Mouse (Mus musculus) liver (tissue): ENCODE data around the gene Etnk1.
A peak's percentile ranks its signal among the peaks of the same experiment; 100 is the strongest.
"Not testable (repeated sequence)": the region's sequence is repeated elsewhere in the genome, so short reads cannot be mapped to it uniquely, and the experiment has no call there.

Source experiments
- DNase-seq: peaks from one replicate; pipeline ENCODE4 v3.0.0-alpha.2; 2020; ENCODE audit warnings: mixed read lengths

The Etnk1 gene

DNA sequence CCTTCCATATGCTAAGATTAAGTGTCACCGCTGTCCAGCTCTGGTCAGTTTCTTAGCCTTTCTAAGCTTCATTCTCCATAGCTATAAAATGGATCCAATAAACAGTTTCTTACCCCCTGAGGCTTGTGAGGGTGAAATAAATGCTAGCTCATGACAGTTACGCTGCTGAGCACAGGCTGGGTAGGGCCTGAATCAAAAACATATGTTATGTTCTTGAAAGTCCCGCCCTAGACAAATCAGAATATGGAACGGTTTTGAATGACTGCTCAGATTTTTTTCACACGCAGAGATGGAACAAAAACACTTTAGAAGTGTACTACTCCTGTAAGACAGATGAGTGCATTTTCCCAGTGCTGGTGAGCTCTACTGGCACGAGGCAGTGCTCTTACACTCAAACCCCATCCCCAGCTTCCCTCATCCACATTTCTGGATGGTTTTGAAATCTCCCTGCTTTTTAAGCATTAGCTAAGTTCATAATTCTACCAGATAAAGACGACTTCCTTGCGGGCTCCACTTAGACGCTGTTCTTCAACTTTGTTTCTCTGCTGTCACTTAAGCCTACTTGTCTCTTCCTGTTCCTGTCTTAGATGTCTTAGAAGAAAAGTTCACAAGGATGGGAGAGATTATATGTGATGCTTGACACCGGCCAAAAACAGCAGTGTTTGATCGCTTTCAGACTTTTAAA lies 4.9 kb downstream of the Etnk1 start:
- DNase-seq = no peak

DNA sequence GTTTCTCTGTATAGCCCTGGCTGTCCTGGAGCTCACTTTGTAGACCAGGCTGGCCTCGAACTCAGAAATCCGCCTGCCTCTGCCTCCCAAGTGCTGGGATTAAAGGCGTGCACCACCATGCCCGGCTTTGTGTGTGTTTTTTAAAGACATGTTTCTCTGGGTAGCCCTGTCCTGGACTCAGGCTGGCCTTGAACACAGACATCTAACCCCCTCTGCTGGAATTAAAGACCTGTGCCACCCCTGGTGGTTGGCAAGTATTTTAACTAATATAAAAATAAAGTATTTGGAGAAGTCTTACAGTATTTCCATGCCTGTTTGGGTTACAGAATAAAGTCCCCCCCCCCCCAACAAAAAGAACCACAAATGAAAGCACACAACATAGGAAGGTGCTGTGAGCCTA lies 5.7 kb downstream of the Etnk1 start:
- DNase-seq = not testable (repeated sequence)

DNA sequence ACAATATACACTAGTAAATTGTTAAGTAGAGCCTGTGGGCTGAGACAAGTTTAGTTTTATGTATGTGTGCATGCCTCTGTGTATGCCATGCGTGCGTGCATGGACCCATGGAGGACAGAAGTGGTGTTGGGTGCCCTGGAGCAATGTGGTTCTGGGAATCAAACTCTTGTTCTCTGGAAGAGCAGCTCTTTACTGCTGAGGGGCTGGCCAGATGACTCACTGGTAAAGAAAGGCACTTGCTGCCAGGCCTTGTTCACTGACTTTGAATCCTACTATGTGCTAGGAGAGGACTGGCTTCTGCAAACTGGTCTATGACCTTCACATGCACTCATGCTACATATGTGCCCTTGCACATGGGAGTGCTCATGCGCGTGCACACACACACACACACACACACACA lies 7.2 kb downstream of the Etnk1 start:
- no peak for DNase-seq

DNA sequence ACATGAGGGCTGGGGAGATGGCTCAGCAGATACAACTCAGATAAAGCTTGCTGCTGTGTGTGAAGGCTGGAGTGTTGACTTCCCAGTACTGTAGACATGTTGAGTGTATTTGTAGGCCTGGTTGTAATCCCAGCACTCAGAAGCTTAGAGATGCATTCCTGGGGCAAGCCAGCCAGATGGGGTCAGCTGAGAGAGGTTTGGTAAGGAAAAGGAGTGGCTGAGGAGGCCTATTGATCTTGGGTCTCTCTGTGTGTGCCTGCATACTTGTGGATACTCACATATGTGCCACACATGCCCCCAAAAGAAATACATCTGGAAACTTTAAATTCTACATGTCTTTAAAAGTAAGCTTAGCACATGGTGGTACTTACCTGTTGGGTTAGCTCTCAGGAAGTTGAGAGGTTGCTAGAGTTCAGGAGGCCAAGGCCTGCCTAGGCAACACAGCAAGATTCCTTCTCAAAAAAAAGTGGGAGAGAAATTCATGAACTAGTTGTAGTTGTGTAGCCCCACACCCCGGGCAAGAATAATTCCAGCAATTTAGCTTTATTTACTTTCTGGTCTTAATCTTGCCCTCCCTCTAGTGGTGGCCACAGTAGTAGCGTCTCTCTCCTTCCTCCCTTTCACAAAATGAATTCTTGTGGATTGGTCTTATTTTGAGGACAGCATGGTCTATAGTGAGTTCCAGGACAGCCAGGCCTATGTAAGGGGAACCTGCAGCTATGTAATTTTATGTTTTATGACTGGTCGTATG lies 8.1 kb downstream of the Etnk1 start:
- peak; percentile 29 for DNase-seq

DNA sequence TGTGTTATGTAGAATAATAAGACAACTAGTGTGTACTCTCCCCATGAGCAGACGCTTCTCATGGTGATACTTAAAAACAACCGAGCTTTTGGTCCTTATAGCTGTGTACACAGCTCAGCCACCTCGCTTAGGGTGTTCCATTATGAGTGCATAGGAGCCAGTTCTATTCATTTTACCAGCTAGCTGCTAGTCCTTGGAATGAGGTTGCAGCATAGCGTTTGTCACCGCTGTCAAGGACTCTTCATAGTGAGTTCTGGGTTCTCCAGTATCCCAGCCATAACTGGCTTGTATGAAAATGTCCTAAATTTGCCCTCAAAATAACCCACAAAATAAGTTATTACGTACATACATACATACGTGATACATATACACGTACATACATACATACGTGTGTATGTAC lies 9.1 kb downstream of the Etnk1 start:
- DNase-seq = no peak

DNA sequence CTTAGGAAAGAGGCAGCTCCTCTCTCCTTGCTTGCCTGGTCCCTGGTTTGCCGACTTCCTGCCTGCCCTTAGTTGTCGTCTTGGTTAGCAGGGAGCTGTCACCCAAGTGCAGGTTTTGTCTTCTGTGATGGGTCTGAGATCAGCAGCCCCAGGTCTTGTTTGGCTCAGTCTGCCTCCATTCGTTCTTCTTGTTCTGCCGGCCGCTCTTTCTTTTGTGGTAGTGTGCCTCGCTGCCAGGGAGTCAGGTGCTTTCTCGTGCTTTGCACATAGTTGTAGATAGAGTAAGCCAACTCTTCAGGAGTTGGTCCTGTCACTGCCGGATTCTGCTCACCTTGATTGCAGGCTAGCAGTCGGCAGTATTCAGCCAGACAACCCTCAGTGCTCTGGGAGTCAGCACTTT lies 9.6 kb downstream of the Etnk1 start:
- no peak for DNase-seq

DNA sequence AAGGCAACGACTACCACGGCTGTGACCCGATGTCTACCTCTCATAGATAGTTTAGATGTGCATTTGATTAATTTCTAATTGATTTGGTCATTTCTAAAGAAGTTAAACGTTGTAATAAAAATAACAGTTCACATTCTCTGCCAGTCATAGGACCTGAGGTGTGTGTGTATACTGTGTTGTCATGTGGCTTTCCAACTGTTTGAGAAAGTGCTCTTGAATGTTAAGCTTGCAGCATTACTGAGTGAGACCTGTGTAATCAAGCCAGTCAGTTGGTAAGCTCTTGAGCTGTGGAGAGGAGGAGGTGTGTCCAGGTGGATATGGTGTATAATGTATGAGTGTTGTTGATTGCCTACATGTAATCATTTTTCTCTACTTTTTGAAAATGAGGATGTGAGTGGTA lies 12.2 kb downstream of the Etnk1 start:
- no peak for DNase-seq

DNA sequence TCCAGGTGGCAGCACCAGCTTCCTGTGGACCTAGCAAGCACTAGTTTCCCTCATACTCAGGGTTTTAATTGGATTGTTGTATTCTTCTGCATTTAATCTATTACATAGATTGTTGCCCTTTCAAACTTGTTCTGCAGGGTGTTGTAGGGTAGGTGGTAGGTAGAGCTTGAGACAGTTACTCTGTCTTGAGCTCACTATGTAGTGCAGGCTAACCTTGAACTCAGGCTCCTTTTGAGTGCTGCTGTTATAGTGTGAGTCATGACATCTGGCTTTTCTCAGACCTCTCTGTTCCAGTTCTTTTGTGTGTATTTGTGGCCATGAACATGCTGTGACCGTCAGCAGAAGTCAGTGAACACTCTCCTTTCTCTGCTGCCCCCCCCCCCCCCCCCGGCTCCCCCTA lies 12.7 kb downstream of the Etnk1 start:
- DNase-seq = no peak

DNA sequence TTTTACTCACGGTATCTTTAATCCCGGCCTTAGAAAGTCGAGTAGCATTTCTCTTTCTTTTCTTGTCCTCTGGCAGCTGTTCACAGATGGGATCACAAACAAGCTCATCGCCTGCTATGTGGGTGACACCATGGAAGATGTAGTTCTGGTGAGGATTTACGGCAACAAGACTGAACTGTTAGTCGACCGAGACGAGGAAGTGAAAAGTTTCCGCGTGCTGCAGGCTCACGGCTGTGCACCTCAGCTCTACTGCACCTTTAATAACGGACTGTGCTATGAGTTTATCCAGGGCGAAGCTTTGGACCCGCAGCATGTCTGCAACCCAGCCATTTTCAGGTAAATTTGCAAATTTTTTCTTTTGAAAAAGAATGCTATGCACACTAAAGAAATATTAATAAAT lies 13.5 kb downstream of the Etnk1 start:
- DNase-seq = no peak

DNA sequence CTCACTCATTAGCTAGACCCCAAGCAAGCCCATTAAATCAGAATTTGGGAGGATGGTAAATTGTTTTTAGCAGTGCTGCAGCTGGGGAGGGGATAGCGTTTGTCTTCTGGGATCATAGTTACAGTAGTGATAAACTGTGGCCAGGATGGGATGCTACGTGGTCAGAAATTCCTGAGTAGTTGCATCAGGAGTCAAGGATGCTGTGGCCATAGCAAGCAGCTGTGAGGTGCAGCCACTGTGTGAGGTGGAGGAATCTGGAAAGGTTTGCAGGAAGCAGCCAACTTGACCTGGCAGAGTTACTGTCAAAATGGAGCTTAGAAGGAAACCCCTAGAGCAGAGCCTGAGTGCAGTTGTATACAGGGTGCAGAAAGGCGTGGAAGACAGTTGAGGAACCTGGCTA lies 17.1 kb downstream of the Etnk1 start:
- DNase-seq = no peak

DNA sequence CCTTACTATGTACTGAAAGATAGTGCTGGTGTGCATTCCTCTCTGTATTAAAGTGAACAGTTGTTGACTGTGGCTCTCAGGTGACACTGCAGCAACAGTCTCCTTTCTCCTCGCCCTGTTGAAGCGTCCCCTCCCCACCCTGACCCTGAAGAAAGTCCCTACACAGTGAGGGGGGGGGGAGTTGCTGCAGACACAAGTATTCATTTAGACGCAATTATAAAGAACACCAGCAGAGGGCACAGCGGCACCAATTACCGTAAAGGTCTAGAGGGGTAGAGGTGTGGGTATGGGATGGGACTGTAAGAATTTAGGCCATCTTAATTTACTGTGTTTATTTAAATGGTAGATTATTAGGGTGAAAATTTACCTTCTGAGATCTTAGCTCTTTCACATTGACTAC lies 17.7 kb downstream of the Etnk1 start:
- no peak for DNase-seq

DNA sequence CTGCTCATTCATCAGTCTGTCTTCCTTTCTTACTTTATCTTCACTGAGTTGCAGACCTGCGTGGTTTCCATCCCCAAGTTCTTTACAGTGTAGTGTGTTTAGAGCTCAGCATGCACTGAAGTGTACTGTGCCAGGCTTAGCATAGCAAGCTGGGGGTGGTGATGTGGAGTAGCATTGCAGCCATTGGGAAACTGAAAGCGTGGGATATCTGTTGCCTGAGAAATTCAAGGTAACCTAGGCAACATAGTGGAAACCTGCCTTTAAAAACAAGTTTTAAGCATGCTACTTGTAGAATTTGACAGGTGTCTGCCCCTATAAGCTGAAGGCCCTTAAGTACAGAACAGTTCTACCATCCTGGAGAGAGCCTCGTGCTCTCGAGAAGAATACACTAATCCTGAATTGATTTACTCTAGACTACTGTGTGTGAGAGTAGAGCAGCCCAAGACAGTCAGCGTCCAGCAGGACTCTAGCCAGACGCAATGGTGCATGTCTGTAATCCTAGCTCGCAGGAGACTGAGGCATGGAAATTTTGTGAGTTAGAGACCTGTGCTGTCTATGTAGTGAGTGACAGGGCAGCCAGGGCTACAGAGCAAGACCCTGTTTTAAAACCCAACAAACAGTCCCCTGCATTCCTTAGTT lies 23.9 kb downstream of the Etnk1 start:
- DNase-seq = no peak

DNA sequence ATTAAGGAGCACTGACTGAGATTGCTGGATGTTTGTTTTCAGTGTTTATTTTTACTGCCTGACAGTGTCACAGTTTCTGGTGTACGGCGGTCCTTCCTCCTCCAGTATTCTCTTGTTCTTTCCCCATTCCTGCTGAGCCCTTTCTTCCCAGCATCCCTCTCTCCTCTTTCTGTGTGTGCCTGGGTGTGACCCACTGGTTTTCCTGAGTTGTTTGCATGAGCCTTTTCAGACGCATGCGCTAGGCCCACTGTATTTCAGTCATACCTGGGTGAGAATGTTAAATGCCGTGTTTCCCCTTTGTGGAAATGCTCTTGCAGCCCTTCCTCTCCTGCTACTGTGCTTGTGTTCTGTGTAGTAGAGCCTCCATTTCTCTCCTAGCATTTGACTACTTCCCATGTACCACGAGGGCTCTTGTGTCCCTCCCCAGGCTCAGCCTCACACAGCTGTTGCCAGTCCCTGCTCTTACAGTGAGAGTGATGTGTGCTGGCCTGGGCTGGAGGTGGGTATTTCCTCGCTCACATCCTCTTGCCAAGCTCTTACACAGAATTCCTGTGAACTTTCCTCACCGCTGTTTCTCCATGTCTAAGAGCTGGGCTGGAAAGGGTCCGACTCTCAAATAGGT lies 24.6 kb downstream of the Etnk1 start:
- no peak for DNase-seq

DNA sequence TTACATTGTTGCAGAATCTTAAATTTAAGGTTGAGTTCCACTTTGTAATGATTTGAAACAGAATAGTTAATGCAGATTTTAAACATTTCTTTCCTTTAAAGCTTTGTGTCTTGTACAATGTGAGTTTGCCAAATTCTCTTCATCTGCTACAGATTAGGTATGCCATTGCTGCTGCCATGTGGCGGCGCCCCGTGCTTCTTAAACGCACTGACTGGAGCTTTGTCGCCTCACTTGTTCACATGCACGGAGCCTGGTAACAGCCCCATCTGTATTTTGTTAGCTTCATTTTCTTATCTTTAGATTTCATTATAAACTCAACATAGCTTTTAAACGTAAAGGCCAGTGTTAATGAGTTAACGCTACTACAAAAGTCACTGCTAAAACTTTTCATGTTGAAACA lies 25.7 kb downstream of the Etnk1 start:
- no peak for DNase-seq

DNA sequence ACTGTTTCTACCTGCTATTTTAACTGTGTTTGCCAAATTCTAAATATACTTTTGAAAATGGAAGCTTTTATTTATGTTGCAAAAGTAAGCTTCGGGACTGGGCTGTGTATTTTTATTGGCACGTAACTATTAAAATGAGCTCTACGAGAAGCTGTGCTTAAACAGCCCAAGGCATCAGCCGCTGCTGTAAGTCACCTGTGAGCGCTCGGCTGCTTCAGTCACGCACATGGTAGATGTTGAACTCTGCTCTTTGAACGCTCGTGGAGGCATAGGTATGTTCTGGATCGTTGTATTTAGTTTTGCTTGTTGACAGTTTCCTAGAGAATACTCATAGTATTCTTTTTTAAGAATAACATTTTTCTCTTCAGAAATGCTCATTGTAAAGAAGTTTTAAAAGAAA lies 26.1 kb downstream of the Etnk1 start:
- no peak for DNase-seq

DNA sequence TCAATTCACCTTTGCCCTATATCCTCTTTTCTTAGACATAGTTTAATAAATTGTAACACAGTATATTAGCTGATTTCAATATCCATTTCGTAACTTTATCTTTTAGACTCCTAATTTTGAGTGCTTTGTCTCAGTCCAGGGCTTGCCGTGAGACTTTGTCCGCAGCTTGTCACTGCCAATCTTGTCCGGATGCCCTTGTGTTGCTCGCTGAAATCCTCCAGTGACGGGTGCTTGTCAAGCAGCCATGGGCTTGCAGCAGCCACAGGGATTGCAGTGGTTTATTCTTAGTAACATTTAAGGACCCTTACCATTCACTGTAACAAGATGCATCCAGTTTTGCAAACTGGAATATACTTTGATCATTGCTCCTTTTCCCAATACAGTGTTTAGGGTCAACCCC lies 26.6 kb downstream of the Etnk1 start:
- no peak for DNase-seq

DNA sequence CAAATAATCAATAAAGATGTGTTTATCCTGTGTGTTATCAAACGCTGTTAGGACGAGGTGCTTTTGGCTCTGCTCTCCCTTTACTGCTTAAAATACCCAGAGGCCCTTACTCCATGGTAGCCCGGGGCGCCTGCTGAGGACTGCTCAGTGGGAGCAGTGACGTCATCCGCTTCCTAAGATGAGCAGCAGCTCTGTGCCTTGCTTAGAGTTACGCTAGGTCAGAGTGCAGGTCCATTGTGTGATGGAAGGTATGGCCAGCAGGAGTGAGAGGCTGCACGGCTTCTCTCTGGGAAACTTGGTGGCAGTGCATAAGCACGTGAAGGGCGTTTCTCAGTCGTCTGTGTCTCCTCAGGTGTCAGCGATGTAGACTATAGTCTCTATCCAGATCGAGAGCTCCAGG lies 30.0 kb downstream of the Etnk1 start:
- no peak for DNase-seq

DNA sequence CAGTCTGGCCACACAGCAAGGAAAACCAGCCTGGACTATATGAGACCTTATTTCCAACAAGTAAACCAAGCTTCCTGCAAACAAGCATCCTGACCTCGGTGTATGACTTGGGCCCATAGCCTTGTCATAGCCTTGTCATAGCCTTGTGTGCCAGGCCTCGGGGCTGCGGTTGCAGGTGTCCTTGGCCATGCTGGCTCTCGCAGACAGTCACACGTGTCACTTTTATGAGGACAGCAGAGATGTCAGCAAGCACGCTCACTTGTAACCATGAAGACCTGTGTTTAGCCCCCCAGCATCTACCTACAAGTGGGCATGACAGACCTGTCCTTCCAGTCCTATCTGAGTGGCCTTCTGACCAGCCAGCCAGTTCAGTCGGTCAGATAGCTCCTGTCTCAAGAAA lies 31.4 kb downstream of the Etnk1 start:
- no peak for DNase-seq

DNA sequence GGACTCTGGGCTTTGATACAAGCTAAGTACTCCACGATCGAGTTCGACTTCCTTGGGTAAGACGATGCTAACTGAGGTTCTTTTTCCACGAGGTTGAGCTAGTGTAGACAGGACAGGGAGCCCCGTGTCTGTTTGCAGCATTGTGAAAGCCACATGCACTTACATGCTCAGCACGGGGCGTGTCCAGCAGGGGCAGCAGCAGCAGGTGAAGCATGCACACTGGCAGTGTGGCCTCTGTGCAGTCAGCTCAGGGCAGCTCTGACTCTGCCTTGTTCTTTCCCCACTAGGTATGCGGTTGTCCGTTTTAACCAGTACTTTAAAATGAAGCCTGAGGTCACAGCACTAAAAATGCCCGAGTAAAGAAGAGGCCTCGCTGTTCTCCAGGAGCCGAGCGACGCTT lies 36.1 kb downstream of the Etnk1 start:
- DNase-seq = no peak

DNA sequence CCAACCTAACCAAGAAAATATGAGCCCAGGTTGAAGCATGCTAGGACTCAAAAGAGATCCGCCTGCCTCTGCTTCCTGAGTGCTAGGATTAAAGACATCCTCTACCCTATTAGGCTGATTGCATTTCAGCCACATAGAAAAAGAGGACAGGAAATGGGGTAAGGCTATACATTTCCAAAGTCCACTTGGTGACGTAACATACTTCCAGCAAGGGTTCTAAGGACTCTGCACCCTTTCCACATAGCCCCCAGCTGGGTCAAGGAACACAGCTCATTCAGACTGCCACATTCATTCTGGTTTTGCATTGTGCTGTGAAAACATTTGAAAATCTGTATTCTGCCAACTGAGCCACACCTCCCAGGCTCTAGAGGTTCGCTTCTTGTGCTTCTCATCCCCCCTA lies 41.9 kb downstream of the Etnk1 start:
- no peak for DNase-seq

DNA sequence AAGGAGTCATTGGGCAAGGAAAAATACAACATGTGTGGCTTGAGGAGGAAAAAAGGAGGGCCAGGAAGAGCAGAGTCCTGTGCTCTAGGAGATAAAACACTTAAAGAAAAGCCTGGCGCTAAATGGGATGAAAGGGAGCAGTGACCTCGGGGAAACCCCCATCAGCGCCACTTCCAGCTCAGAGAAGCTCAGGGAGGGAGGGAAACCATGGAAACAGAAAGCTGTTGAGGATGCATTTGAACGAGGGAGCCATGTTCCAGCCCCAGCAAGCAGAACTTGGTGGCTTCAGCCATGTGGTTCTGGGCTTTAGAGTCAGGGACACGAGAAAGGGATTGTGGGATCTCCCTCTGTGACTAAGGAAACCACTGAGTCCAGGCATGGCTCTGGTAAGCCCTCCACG lies 45.7 kb downstream of the Etnk1 start:
- no peak for DNase-seq

DNA sequence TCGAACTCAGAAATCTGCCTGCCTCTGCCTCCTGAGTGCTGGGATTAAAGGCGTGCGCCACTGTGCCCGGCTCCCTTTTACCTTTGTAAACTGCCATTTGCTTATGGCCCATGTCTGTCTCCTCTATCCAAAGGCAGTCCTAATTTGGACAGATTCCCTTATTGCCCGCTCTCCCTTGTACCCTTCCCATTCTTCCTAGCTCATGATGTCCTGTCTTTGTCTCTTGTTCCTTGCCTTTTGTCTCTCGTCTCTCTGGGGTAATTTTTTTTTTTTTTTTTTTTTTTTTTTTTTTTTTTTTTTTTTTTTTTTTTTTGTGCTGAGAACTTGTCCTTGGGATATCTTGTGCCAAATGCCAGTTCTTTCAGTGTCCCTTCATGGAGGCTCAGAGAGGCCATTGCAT lies 46.4 kb downstream of the Etnk1 start:
- DNase-seq = no peak

DNA sequence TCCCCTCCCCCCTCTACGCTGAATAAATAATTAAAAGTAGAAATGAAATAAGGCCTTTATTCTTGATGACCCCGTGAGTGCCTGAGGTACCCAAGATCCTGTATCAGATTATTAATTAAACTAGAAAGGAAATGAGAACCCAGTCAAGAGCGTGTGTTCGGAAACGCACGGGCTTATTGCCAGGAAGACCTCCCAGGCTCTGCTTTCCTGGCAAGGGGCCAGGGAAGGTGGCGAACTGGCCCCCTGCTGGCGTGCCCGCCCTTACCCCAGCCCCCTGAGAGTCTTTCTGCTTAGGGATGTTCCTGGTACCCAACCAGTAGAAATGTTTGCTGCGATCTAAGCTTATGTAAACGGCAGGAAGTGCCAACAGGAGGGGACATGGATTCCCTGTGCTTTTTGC lies 49.2 kb downstream of the Etnk1 start:
- DNase-seq = no peak

DNA sequence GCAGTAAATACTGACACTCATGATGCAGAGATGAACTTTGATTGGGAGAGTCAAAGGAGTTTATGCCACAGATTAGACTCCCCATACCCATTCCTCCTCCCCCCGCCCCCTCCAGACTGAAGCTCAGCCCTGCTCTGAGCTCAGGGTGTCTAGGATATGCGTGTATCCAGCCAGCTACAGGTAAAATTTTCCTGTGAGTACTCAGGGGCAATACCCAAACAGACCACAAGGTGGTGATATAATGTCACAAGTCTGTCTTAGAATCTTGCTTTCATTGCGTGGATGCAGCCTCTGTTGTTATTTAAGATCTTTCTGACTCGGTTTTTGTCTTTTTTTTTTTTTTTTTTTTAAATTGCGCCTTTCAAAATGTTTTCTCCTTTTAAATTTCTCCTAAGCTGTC lies 52.3 kb downstream of the Etnk1 start:
- peak; percentile 35 for DNase-seq
